Mouse (Mus musculus) adrenal gland, adult 8-10 months (tissue): ENCODE data around the gene Ipo11. TPM values are rescaled to one million over a fixed set of nuclear protein-coding genes. Genes with fewer than 3 reads are reported as not detected.
"Not testable (repeated sequence)": the region's sequence is repeated elsewhere in the genome, so short reads cannot be mapped to it uniquely, and the experiment has no call there.

Experiments used
- DNase-seq: peaks from one replicate; pipeline ENCODE4 v3.0.0; 2022
- total RNA-seq, 4 experiments: library from RNA; stranded (reverse); gene quantifications; 2 replicates each; pipeline ENCODE4 v1.2.4; 2022

The Ipo11 gene
- 10 to 100 TPM; 35.5 to 40.7 (median 38.3) TPM for total RNA-seq

GRCm38 (mm10) chr13:106936256-106937137 is at the start of gene Ipo11:
Gene Ipo11, minus strand, starts transcription at chr13:106936958.
- DNase-seq = peak; percentile 83

GRCm38 (mm10) chr13:106961496-106961895 is 24.7 kb upstream of the Ipo11 start:
- DNase-seq = no peak

- DNase-seq = no peak
These were observed 23.8 kb upstream of the Ipo11 start for GRCm38 (mm10) chr13:106960557-106960956.

GRCm38 (mm10) chr13:106958286-106958685 is 21.5 kb upstream of the Ipo11 start:
- DNase-seq = no peak

- no peak for DNase-seq
These were observed 20.8 kb upstream of the Ipo11 start for GRCm38 (mm10) chr13:106957554-106957953.

- no peak for DNase-seq
These were observed 18.1 kb upstream of the Ipo11 start for GRCm38 (mm10) chr13:106954880-106955279.

GRCm38 (mm10) chr13:106947583-106947982 is 10.8 kb upstream of the Ipo11 start:
- no peak for DNase-seq

GRCm38 (mm10) chr13:106946594-106947540 is 10.1 kb upstream of the Ipo11 start, which contains the start of gene Dimt1:
Gene Dimt1, plus strand, starts transcription at chr13:106947127.
- peak; percentile 95 for DNase-seq

GRCm38 (mm10) chr13:106945518-106945917 is 8.8 kb upstream of the Ipo11 start:
- no peak for DNase-seq

- no peak for DNase-seq
These were observed 6.0 kb upstream of the Ipo11 start for GRCm38 (mm10) chr13:106942721-106943120.

- no peak for DNase-seq
These were observed 4.6 kb upstream of the Ipo11 start for GRCm38 (mm10) chr13:106941211-106941976.

- DNase-seq = no peak
These were observed 347 bp upstream of the Ipo11 start for GRCm38 (mm10) chr13:106937138-106937472.

- DNase-seq = no peak
These were observed 895 bp downstream of the Ipo11 start for GRCm38 (mm10) chr13:106935871-106936255.

GRCm38 (mm10) chr13:106929201-106929600 is 7.6 kb downstream of the Ipo11 start:
- peak; percentile 29 for DNase-seq

- no peak for DNase-seq
These were observed 8.5 kb downstream of the Ipo11 start for GRCm38 (mm10) chr13:106928296-106928695.

GRCm38 (mm10) chr13:106925921-106926320 is 10.8 kb downstream of the Ipo11 start:
- DNase-seq = not testable (repeated sequence)

- DNase-seq = no peak
These were observed 18.3 kb downstream of the Ipo11 start for GRCm38 (mm10) chr13:106918322-106919050.

- DNase-seq = no peak
These were observed 23.5 kb downstream of the Ipo11 start for GRCm38 (mm10) chr13:106913125-106913736.

GRCm38 (mm10) chr13:106910096-106910495 is 26.7 kb downstream of the Ipo11 start:
- peak; percentile 21 for DNase-seq

GRCm38 (mm10) chr13:106907273-106907672 is 29.5 kb downstream of the Ipo11 start:
- no peak for DNase-seq

GRCm38 (mm10) chr13:106905154-106905553 is 31.6 kb downstream of the Ipo11 start:
- DNase-seq = not testable (repeated sequence)
